Mouse (Mus musculus) small intestine, adult 2 months (tissue): ENCODE results near the gene Ptprk. TPM values are rescaled to one million over a fixed set of nuclear protein-coding genes. Genes with fewer than 3 reads are reported as not detected.

Source experiments
- H3K27ac ChIP-seq: fragments of 200-500 bp; 2 replicates; pipeline ENCODE4 v1.5.1; 2012; ENCODE audit warnings: low read depth, low read length, control low read depth, inconsistent platforms; ENCODE audit not compliant: insufficient read depth
- H3K27me3 ChIP-seq: fragments of 200-500 bp; 2 replicates; pipeline ENCODE4 v1.6.1; 2012; ENCODE audit warnings: mild to moderate bottlenecking, moderate library complexity, low read length, inconsistent platforms; ENCODE audit not compliant: control insufficient read depth, insufficient read depth
- H3K36me3 ChIP-seq: fragments of 200-500 bp; 2 replicates; pipeline ENCODE4 v1.6.1; 2012; ENCODE audit warnings: mild to moderate bottlenecking, low read length, control low read depth, inconsistent platforms; ENCODE audit not compliant: control insufficient read depth, insufficient read depth
- H3K4me1 ChIP-seq: fragments of 200-500 bp; 2 replicates; pipeline ENCODE4 v1.6.1; 2012; ENCODE audit warnings: low read length, inconsistent platforms, mixed read lengths; ENCODE audit not compliant: control insufficient read depth, insufficient read depth, insufficient read length
- H3K4me3 ChIP-seq: fragments of 200-500 bp; 2 replicates; pipeline ENCODE4 v1.5.1; 2012; ENCODE audit warnings: low read depth, mild to moderate bottlenecking, control low read depth, inconsistent platforms, low read length, moderate library complexity
- CTCF ChIP-seq: fragments of 200-500 bp; IDR thresholded peaks from 2 replicates; pipeline ENCODE4 v1.5.1; 2012; ENCODE audit warnings: low read depth, mild to moderate bottlenecking, control low read depth, inconsistent platforms, low read length, moderate library complexity, mixed read lengths; ENCODE audit not compliant: insufficient replicate concordance, insufficient read length; ENCODE audit errors: extremely low read depth
- POLR2A ChIP-seq: fragments of 200-500 bp; IDR thresholded peaks from 2 replicates; pipeline ENCODE4 v1.6.1; 2012; ENCODE audit warnings: low read depth, mild to moderate bottlenecking, control low read depth, inconsistent platforms, low read length, moderate library complexity
- WGBS: fragments of 180-500 bp; shearing (Covaris S2); methylation state at CpG from one replicate; pipeline ENCODE4 v1.1.7; 2018; 5-methylcytosine and 5-hydroxymethylcytosine counted together
- polyA plus RNA-seq: library from polyadenylated mRNA; depleted of rRNA; stranded (reverse); fragments of >200 nt; gene quantifications from 2 replicates; pipeline ENCODE4 v1.2.3, GENCODE M21; 2012

The Ptprk gene
- polyA plus RNA-seq, 1 experiment: 11.3 TPM

DNA sequence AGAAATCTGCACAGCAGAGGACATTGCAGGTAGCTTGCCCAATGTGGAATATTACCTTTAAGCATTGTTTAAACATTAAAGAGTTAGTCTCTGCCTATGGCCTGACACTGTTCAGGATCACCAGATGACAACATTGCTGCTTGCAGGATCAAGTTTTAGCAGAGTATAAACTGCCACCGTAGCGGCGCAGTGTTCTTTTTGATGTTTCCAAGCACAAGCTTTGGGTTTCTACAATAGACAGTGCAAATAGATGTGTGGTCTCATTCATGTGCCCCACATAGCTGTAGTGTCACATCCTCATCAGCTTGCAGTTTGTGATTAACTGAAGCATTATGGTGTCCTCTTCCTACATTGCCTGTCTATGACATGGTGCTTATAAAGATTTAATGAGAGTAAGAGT, 522.3 kb downstream of the Ptprk start:
- Histone ChIP-seq H3K27me3 (no peaks in the 10 kb centered on the region), H3K27ac (no peak overlapping the region), H3K4me1 (no peaks in the 10 kb centered on the region), H3K4me3 (no peak overlapping the region), H3K36me3 (peaks cover 9% of the 10 kb centered on the region)
- WGBS: 99% methylated on average over 3 of the region's 3 CpGs
- TF ChIP-seq POLR2A (no peak), CTCF (no peak)

GRCm38 (mm10) chr10:28609136-28609535, 534.5 kb downstream of the Ptprk start:
- 65% methylated on average over 3 of the region's 3 CpGs for WGBS
- H3K4me1 ChIP-seq: no peaks in the 10 kb centered on the region
- H3K27ac ChIP-seq: no peak overlapping the region
- no peaks in the 10 kb centered on the region for H3K27me3 ChIP-seq
- TF ChIP-seq POLR2A (no peak), CTCF (no peak)
- no peak overlapping the region for H3K4me3 ChIP-seq
- H3K36me3 ChIP-seq: no peaks in the 10 kb centered on the region

DNA sequence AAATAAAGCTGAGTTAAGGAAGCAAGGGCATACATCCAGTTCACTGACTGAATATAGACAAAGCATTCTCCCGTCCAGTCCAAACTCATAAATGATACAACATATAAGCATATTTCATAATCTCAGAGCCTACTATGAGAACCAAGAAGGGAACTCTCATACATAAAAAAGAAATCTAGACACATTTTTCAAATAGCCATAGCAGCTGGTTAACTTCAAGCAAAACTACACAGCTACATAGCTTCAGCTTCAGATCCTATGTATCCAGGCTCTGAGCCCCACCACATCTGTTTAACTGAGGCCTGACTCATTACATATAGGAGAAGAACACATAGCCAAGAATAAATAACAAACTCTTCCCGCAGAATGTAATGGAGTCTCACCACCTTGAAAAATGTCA, 539.8 kb downstream of the Ptprk start:
- no peaks in the 10 kb centered on the region for H3K27me3 ChIP-seq
- H3K27ac ChIP-seq: no peak overlapping the region
- WGBS: 78% methylated on average over 2 of the region's 2 CpGs

GRCm38 (mm10) chr10:28617203-28617602, 542.6 kb downstream of the Ptprk start:
- H3K4me1 ChIP-seq: no peaks in the 10 kb centered on the region
- WGBS: 91% methylated on average over 7 of the region's 7 CpGs
- no peaks in the 10 kb centered on the region for H3K27me3 ChIP-seq
- TF ChIP-seq CTCF: no peak
- no peak for TF ChIP-seq POLR2A
- no peaks in the 10 kb centered on the region for H3K36me3 ChIP-seq
- H3K27ac ChIP-seq: no peak overlapping the region
- no peak overlapping the region for H3K4me3 ChIP-seq

More for the DNA sequence above, 539.8 kb downstream of the Ptprk start:
- H3K4me3 ChIP-seq: no peak overlapping the region
- H3K36me3 ChIP-seq: no peaks in the 10 kb centered on the region
- TF ChIP-seq CTCF (no peak), POLR2A (no peak)
- H3K4me1 ChIP-seq: no peaks in the 10 kb centered on the region

GRCm38 (mm10) chr10:28618002-28618401, 543.4 kb downstream of the Ptprk start:
- TF ChIP-seq POLR2A (no peak), CTCF (no peak)
- Histone ChIP-seq H3K36me3 (no peaks in the 10 kb centered on the region), H3K4me1 (no peaks in the 10 kb centered on the region), H3K27ac (no peak overlapping the region), H3K4me3 (no peak overlapping the region), H3K27me3 (no peaks in the 10 kb centered on the region)
- 74% methylated on average over 2 of the region's 2 CpGs for WGBS

DNA sequence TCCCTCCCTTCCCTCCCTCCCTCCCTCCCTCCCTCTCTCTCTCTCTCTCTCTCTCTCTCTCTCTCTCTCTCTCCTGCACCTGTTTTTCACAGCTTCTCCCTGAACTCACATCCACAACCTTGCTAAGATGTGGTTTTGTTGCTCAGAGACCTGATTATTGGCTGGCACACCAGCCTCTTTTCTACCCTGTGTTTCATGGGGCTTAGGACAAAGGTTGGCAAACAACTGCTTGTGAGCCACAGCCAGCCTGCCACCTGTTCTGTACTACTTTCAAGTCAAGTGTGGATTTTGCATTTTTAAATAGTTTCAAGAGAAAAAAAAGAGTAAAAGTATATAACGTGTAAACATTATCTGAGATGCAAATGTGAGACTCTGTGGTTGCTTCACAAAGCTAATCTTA, 544.8 kb downstream of the Ptprk start:
- no peaks in the 10 kb centered on the region for H3K36me3 ChIP-seq
- TF ChIP-seq POLR2A (no peak), CTCF (no peak)
- WGBS: 80% methylated on average over 1 of the region's 1 CpGs
- H3K27me3 ChIP-seq: no peaks in the 10 kb centered on the region
- H3K27ac ChIP-seq: no peak overlapping the region
- H3K4me1 ChIP-seq: no peaks in the 10 kb centered on the region
- no peak overlapping the region for H3K4me3 ChIP-seq

DNA sequence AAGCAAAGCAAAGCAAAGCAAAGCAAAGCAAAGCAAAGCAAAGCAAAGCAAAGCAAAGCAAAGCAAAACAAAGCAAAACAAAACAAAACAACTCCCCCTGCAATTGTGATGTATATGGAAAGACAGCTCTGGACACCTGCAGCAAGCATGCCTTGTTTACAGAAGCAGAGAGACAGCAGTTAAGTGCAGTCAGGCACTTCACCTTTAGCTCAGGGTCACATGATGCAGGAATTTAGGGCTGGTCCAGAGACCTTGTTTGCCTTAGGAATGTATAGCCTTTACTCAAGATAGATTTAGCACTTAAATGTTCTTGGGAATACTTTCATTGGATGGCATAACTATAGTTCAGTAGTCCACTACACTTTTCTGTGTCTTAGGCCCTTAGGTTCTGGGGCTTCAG, 561.5 kb downstream of the Ptprk start:
- Histone ChIP-seq H3K4me1 (no peaks in the 10 kb centered on the region), H3K36me3 (no peaks in the 10 kb centered on the region), H3K27ac (no peak overlapping the region), H3K27me3 (no peaks in the 10 kb centered on the region), H3K4me3 (no peak overlapping the region)
- TF ChIP-seq POLR2A: no peak
- no peak for TF ChIP-seq CTCF

- H3K4me1 ChIP-seq: no peaks in the 10 kb centered on the region
- H3K4me3 ChIP-seq: no peak overlapping the region
- H3K27me3 ChIP-seq: no peaks in the 10 kb centered on the region
- TF ChIP-seq POLR2A (no peak), CTCF (no peak)
- no peak overlapping the region for H3K27ac ChIP-seq
- no peaks in the 10 kb centered on the region for H3K36me3 ChIP-seq
- 95% methylated on average over 2 of the region's 2 CpGs for WGBS
These were observed 567.3 kb downstream of the Ptprk start for GRCm38 (mm10) chr10:28641887-28642286.
